Mouse (Mus musculus) forebrain, embryonic 12.5 days (tissue): ENCODE results near the gene Krtap3-1. TPM values are rescaled to one million over a fixed set of nuclear protein-coding genes. Genes with fewer than 3 reads are reported as not detected.

Experiments
- polyA plus RNA-seq: library from polyadenylated mRNA; unstranded; fragments of >200 nt; fragmentation: Nextera tagmentation; extraction: Ambion mirVana; gene quantifications from 2 replicates; pipeline ENCODE4 v1.2.1, GENCODE M21; 2016

Gene Krtap3-1
- polyA plus RNA-seq, 1 experiment from 2014 or later = not detected

Other genes starting within 250 kb of the Krtap3-1 start
- 0.09 and 0.13 TPM in 2 replicates for gene Krt25, start 243.7 kb downstream of the Krtap3-1 start, polyA plus RNA-seq
- gene Krt26, start 228.7 kb downstream of the Krtap3-1 start, polyA plus RNA-seq = not detected in 2 replicates
- gene Krt27, start 215.5 kb downstream of the Krtap3-1 start, polyA plus RNA-seq = not detected in 2 replicates
- 0.38 and 0.40 TPM in 2 replicates for gene Krt28, start 191.7 kb downstream of the Krtap3-1 start, polyA plus RNA-seq
- 40.2 and 42.4 TPM in 2 replicates for gene Krt10, start 177.3 kb downstream of the Krtap3-1 start, polyA plus RNA-seq
- not detected in 2 replicates for gene Krt12, start 144.4 kb downstream of the Krtap3-1 start, polyA plus RNA-seq
- gene Krt20, start 128.5 kb downstream of the Krtap3-1 start, polyA plus RNA-seq = 0.15 TPM in 1 of 2 replicates, not detected in the other
- gene Krt23, start 73.5 kb downstream of the Krtap3-1 start, polyA plus RNA-seq = 0.74 and 0.75 TPM in 2 replicates
- not detected in 2 replicates for gene Krt39, start 45.3 kb downstream of the Krtap3-1 start, polyA plus RNA-seq
- gene Krt40, start 23.5 kb downstream of the Krtap3-1 start, polyA plus RNA-seq = not detected in 2 replicates
- gene Krtap3-3, start 15.8 kb downstream of the Krtap3-1 start, polyA plus RNA-seq = not detected in 2 replicates
- gene Krtap3-2, start 9.8 kb downstream of the Krtap3-1 start, polyA plus RNA-seq = not detected in 2 replicates
- gene Gm11939, start 7.2 kb downstream of the Krtap3-1 start, polyA plus RNA-seq = not detected in 2 replicates
- gene Krtap1-5, start 14.4 kb upstream of the Krtap3-1 start, polyA plus RNA-seq = not detected in 2 replicates
- not detected in 2 replicates for gene Krtap1-4, start 17.0 kb upstream of the Krtap3-1 start, polyA plus RNA-seq
- not detected in 2 replicates for gene Krtap1-3, start 24.7 kb upstream of the Krtap3-1 start, polyA plus RNA-seq
- gene Krtap9-3, start 31.5 kb upstream of the Krtap3-1 start, polyA plus RNA-seq = not detected in 2 replicates
- not detected in 2 replicates for gene Gm11938, start 36.7 kb upstream of the Krtap3-1 start, polyA plus RNA-seq
- gene Gm11937, start 43.6 kb upstream of the Krtap3-1 start, polyA plus RNA-seq = not detected in 2 replicates
- gene Krtap2-4, start 48.2 kb upstream of the Krtap3-1 start, polyA plus RNA-seq = not detected in 2 replicates
- not detected in 2 replicates for gene Gm11562, start 53.8 kb upstream of the Krtap3-1 start, polyA plus RNA-seq
- gene Krtap4-1, start 61.6 kb upstream of the Krtap3-1 start, polyA plus RNA-seq = not detected in 2 replicates
- gene Krtap4-2, start 68.5 kb upstream of the Krtap3-1 start, polyA plus RNA-seq = not detected in 2 replicates
- not detected in 2 replicates for gene Krtap4-7, start 77.5 kb upstream of the Krtap3-1 start, polyA plus RNA-seq
- gene Gm11555, start 83.6 kb upstream of the Krtap3-1 start, polyA plus RNA-seq = not detected in 2 replicates
- gene Gm11563, start 92.3 kb upstream of the Krtap3-1 start, polyA plus RNA-seq = not detected in 2 replicates
- not detected in 2 replicates for gene Krtap4-6, start 99.3 kb upstream of the Krtap3-1 start, polyA plus RNA-seq
- not detected in 2 replicates for gene Gm14190, start 124.1 kb upstream of the Krtap3-1 start, polyA plus RNA-seq
- not detected in 2 replicates for gene Gm14180, start 167.7 kb upstream of the Krtap3-1 start, polyA plus RNA-seq
- gene Gm11595, start 206.3 kb upstream of the Krtap3-1 start, polyA plus RNA-seq = not detected in 2 replicates
- gene Krtap4-8, start 214.1 kb upstream of the Krtap3-1 start, polyA plus RNA-seq = not detected in 2 replicates
- not detected in 2 replicates for gene Krtap4-9, start 218.6 kb upstream of the Krtap3-1 start, polyA plus RNA-seq
- gene Gm11596, start 226.8 kb upstream of the Krtap3-1 start, polyA plus RNA-seq = not detected in 2 replicates
- not detected in 2 replicates for gene Gm11569, start 232.3 kb upstream of the Krtap3-1 start, polyA plus RNA-seq
- not detected in 2 replicates for gene Gm11554, start 237.8 kb upstream of the Krtap3-1 start, polyA plus RNA-seq
- gene Krtap4-13, start 243.3 kb upstream of the Krtap3-1 start, polyA plus RNA-seq = not detected in 2 replicates
- gene Gm11564, start 249.0 kb upstream of the Krtap3-1 start, polyA plus RNA-seq = not detected in 2 replicates